Mouse (Mus musculus): ENCODE measurements around the gene Cd2ap.

The Cd2ap gene

GRCm38 (mm10) chr17:42857506-42857905 lies 19.0 kb downstream of the Cd2ap start:
- no peak for DNase-seq

- DNase-seq = no peak
Measured at GRCm38 (mm10) chr17:42847108-42847507, 29.4 kb downstream of the Cd2ap start.

- DNase-seq = no peak
Measured at GRCm38 (mm10) chr17:42837193-42837592, 39.3 kb downstream of the Cd2ap start.

- DNase-seq = no peak
Measured at GRCm38 (mm10) chr17:42822787-42823186, 53.7 kb downstream of the Cd2ap start.

- DNase-seq = no peak
Measured at GRCm38 (mm10) chr17:42815374-42815773, 61.1 kb downstream of the Cd2ap start.

- no peak for DNase-seq
Measured at GRCm38 (mm10) chr17:42792412-42792975, 84.0 kb downstream of the Cd2ap start.

GRCm38 (mm10) chr17:42790787-42791186 lies 85.7 kb downstream of the Cd2ap start:
- DNase-seq = no peak

GRCm38 (mm10) chr17:42789723-42790122 lies 86.7 kb downstream of the Cd2ap start:
- DNase-seq = no peak

- DNase-seq = no peak
Measured at GRCm38 (mm10) chr17:42788686-42789453, 87.6 kb downstream of the Cd2ap start.

- DNase-seq = peak; percentile 32
Measured at GRCm38 (mm10) chr17:42782156-42782757, 94.2 kb downstream of the Cd2ap start.

- DNase-seq = no peak
Measured at GRCm38 (mm10) chr17:42753791-42754190, 122.7 kb downstream of the Cd2ap start.

GRCm38 (mm10) chr17:42752173-42752572 lies 124.3 kb downstream of the Cd2ap start:
- no peak for DNase-seq

- no peak for DNase-seq
Measured at GRCm38 (mm10) chr17:42745657-42746420, 130.6 kb downstream of the Cd2ap start.
